Mouse (Mus musculus): Measurements from ENCODE around the gene Vmn1r29. TPM values are rescaled to one million over a fixed set of nuclear protein-coding genes. Genes with fewer than 3 reads are reported as not detected.

The Vmn1r29 gene
- polyA plus RNA-seq (2014; fragmentation: Illumina TruSeq; extraction: RNeasy Lipid Tissue Mini Kit (QIAGEN cat#74804); ENCODE audit: low read depth, low replicate concordance) = not detected

GRCm38 (mm10) chr6:58301249-58301648 is at the start of gene Vmn1r29:
TSS of gene Vmn1r29 (plus strand) at chr6:58301549.

GRCm38 (mm10) chr6:58261737-58262136 is 39.6 kb upstream of the Vmn1r29 start, which contains the start of gene Vmn1r28:
TSS of gene Vmn1r28 (plus strand) at chr6:58262037.

Other genes with a start within 250 kb of the Vmn1r29 start
- not detected for gene Vmn1r27, start 82.7 kb upstream of the Vmn1r29 start, polyA plus RNA-seq (2014; fragmentation: Illumina TruSeq; extraction: RNeasy Lipid Tissue Mini Kit (QIAGEN cat#74804); ENCODE audit: low read depth, low replicate concordance)
- gene Vmn1r28, start 39.5 kb upstream of the Vmn1r29 start, polyA plus RNA-seq (2014; fragmentation: Illumina TruSeq; extraction: RNeasy Lipid Tissue Mini Kit (QIAGEN cat#74804); ENCODE audit: low read depth, low replicate concordance) = not detected
- gene Vmn1r30, start 141.8 kb downstream of the Vmn1r29 start, polyA plus RNA-seq (2014; fragmentation: Illumina TruSeq; extraction: RNeasy Lipid Tissue Mini Kit (QIAGEN cat#74804); ENCODE audit: low read depth, low replicate concordance) = not detected
- gene Vmn1r31, start 173.8 kb downstream of the Vmn1r29 start, polyA plus RNA-seq (2014; fragmentation: Illumina TruSeq; extraction: RNeasy Lipid Tissue Mini Kit (QIAGEN cat#74804); ENCODE audit: low read depth, low replicate concordance) = not detected

Measured in heart, adult 10 weeks (tissue).